Mouse (Mus musculus): Measurements from ENCODE around the gene Fmo6. TPM values are rescaled to one million over a fixed set of nuclear protein-coding genes. Genes with fewer than 3 reads are reported as not detected.

Fmo6 gene
- polyA plus RNA-seq, 1 experiment = not detected

DNA sequence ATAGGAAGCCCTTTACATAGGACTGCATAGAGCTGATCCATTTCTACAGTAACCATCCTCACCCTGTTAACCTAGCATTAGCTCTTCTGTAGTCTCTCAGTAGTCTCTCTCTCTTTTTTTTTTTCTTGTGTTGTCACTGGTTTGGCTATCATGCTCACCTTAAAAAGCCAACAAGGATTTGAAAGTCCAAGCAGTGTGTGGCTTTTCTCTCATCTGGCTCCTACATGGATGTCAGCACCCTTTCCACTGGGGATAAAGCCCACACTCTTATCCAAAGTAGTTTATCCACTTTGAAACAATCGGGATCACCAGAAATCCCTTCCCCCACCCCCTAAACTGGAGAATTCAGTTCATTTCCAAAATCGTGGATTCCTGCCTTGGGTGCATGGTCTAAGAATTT lies 6.7 kb downstream of the Fmo6 start:
- Histone ChIP-seq H3K27ac (ENCODE audit: insufficient read depth, low read depth, low read length) (no peak overlapping the region), H3K4me1 (ENCODE audit: control insufficient read depth, insufficient read depth, low read length) (no peaks in the 10 kb centered on the region), H3K4me3 (ENCODE audit: insufficient read depth, low read depth, low read length) (no peak overlapping the region)
- TF ChIP-seq CTCF (IDR thresholded peaks at IDR 0.05; ENCODE audit: insufficient read depth, low read depth, low read length) (no peak), POLR2A (IDR thresholded peaks at IDR 0.05; ENCODE audit: insufficient read depth, low read depth, low read length) (no peak)
- 49% methylated on average over 2 of the region's 2 CpGs for WGBS

DNA sequence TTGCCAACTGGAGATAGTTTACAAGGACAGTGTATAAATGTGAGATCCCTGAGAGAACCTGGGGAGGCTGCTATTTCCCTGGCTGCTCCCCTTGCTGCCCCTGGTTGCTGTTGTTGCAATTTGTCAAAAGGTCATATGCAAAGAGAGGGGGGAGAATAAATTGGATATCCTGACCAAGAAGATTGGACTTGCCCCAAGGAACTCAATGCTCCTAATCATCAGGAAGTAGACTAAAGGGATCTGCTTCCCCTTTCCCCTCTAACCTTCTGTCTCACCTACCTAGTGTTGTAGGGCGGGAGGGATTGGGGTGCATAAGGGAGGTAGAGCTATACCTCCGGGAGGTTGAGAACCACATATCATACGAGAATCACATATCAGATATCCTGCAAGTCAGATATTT lies 8.2 kb downstream of the Fmo6 start:
- TF ChIP-seq CTCF (IDR thresholded peaks at IDR 0.05; ENCODE audit: insufficient read depth, low read depth, low read length) (no peak), POLR2A (IDR thresholded peaks at IDR 0.05; ENCODE audit: insufficient read depth, low read depth, low read length) (no peak)
- 94% methylated on average over 3 of the region's 3 CpGs for WGBS
- H3K4me1 ChIP-seq (ENCODE audit: control insufficient read depth, insufficient read depth, low read length) = no peaks in the 10 kb centered on the region
- no peak overlapping the region for H3K27ac ChIP-seq (ENCODE audit: insufficient read depth, low read depth, low read length)
- H3K4me3 ChIP-seq (ENCODE audit: insufficient read depth, low read depth, low read length) = no peak overlapping the region

DNA sequence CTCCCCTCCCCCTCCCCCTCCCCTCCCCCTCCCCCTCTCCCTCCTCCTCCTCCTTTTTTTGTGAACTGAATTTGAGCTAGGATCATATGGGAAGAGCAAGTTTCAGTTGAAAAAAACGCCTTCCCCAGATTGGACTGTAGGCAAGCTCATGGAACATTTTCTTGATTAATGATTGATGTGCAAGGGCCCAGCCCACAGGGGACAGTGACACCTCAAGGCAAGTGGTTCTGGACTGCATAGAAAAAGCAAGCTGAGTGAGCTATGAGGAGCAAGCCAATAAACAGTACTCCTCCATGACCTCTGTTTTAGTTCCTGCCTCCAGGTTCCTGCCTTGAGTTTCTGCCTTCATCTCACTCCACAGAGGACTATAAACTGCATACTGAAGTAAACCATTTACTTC lies 12.2 kb downstream of the Fmo6 start:
- WGBS = 73% methylated on average over 1 of the region's 1 CpGs
- H3K4me1 ChIP-seq (ENCODE audit: control insufficient read depth, insufficient read depth, low read length) = no peaks in the 10 kb centered on the region
- TF ChIP-seq POLR2A (IDR thresholded peaks at IDR 0.05; ENCODE audit: insufficient read depth, low read depth, low read length) (no peak), CTCF (IDR thresholded peaks at IDR 0.05; ENCODE audit: insufficient read depth, low read depth, low read length) (no peak)

DNA sequence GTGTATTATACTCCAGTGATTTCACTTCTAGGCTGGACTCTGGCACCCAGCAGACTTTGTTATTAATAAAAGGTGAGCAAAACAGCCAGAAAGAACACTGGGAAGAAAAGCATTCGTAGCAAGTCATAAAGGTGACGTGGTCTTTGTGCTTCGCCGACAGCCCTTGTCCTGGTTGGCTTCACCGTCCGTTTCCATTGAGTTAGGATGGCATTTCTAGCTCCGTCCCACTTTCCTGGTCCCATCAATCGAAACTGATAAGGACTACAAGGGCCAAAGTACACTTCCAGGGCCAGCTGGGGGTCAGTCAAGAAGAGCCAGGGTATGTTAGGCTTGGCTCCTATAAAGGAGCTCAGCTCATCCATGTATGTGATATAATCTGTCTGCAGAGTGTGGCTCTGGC lies 20.7 kb downstream of the Fmo6 start:
- no peak overlapping the region for H3K4me3 ChIP-seq (ENCODE audit: insufficient read depth, low read depth, low read length)
- no peak overlapping the region for H3K27ac ChIP-seq (ENCODE audit: insufficient read depth, low read depth, low read length)
- 87% methylated on average over 8 of the region's 8 CpGs for WGBS
- TF ChIP-seq POLR2A (IDR thresholded peaks at IDR 0.05; ENCODE audit: insufficient read depth, low read depth, low read length) (no peak), CTCF (IDR thresholded peaks at IDR 0.05; ENCODE audit: insufficient read depth, low read depth, low read length) (no peak)
- no peaks in the 10 kb centered on the region for H3K4me1 ChIP-seq (ENCODE audit: control insufficient read depth, insufficient read depth, low read length)

More for the DNA sequence above, 12.2 kb downstream of the Fmo6 start:
- Histone ChIP-seq H3K27ac (ENCODE audit: insufficient read depth, low read depth, low read length) (no peak overlapping the region), H3K4me3 (ENCODE audit: insufficient read depth, low read depth, low read length) (no peak overlapping the region)

DNA sequence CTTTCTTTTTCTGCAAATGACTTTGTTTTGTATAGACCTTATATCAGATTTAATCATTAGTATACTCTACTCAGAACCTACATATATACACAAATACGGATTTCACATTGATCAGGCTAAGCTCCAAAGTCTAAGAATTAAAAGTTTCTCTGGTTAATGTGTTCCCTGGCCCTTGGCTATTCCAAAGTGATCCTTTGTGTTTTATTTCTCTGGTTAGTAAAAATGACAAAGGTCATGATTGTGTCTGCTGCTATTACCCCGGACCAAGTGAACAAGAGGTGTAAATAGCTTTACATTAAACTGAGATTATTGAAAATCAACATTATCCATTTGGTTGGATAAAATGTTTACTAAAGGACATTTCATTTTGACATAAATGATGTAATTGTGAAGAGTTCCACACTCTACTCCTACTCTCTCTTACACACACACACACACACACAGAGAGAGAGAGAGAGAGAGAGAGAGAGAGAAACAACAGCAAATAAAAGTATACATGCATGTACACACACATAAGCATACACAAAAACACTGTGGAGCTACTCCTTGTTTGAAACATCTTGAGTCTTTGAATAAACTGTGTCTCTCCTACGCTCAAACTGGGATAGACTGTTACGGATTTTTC lies 22.3 kb downstream of the Fmo6 start:
- WGBS = 87% methylated on average over 4 of the region's 4 CpGs
- TF ChIP-seq POLR2A (IDR thresholded peaks at IDR 0.05; ENCODE audit: insufficient read depth, low read depth, low read length) (no peak), CTCF (IDR thresholded peaks at IDR 0.05; ENCODE audit: insufficient read depth, low read depth, low read length) (no peak)

DNA sequence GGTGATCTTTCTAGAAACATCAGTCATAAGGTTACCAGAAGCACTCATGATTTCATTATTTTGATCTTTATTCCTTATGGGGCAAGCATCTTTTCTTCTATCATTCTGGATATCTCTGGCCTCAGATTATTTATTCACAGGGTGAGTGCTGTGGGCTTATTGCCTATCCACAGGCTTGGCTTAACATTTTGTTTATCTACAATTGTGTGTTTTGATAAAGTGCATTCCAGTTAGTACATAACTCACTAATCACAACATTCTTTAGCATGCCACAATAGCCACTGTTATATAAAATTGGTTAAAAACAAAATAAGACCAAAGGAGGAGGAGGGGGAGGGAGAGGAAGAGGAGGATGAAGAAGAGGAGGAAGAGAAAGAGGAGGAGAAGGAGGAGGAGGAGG lies 25.2 kb downstream of the Fmo6 start:
- TF ChIP-seq CTCF (IDR thresholded peaks at IDR 0.05; ENCODE audit: insufficient read depth, low read depth, low read length) (no peak), POLR2A (IDR thresholded peaks at IDR 0.05; ENCODE audit: insufficient read depth, low read depth, low read length) (no peak)
- no peaks in the 10 kb centered on the region for H3K4me1 ChIP-seq (ENCODE audit: control insufficient read depth, insufficient read depth, low read length)
- H3K27ac ChIP-seq (ENCODE audit: insufficient read depth, low read depth, low read length) = no peak overlapping the region
- H3K4me3 ChIP-seq (ENCODE audit: insufficient read depth, low read depth, low read length) = no peak overlapping the region

More for the DNA sequence above, 22.3 kb downstream of the Fmo6 start:
- Histone ChIP-seq H3K4me3 (ENCODE audit: insufficient read depth, low read depth, low read length) (no peak overlapping the region), H3K4me1 (ENCODE audit: control insufficient read depth, insufficient read depth, low read length) (no peaks in the 10 kb centered on the region), H3K27ac (ENCODE audit: insufficient read depth, low read depth, low read length) (no peak overlapping the region)

DNA sequence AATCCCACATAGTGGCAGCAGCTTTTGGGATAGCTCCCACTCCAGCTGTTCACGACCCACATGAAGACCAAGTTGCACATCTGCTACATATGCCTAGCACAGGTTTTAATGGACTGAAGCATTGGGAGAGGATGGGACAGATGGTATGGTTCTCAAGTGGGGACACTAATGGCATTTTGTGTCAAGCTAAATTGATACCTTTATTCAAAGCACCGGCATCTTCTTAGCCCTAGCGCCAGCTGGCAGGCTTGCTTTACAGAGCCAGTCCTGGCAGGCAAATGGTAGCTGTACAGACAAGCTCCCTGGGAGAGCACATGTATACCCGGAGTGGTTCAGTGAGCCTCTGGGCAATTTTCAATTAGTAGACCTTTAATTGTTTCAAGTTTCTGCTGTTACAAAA lies 35.4 kb downstream of the Fmo6 start:
- H3K27ac ChIP-seq (ENCODE audit: insufficient read depth, low read depth, low read length) = no peak overlapping the region
- 35% methylated on average over 4 of the region's 4 CpGs for WGBS
- no peak for TF ChIP-seq POLR2A (IDR thresholded peaks at IDR 0.05; ENCODE audit: insufficient read depth, low read depth, low read length)
- no peak for TF ChIP-seq CTCF (IDR thresholded peaks at IDR 0.05; ENCODE audit: insufficient read depth, low read depth, low read length)
- no peaks in the 10 kb centered on the region for H3K4me1 ChIP-seq (ENCODE audit: control insufficient read depth, insufficient read depth, low read length)
- no peak overlapping the region for H3K4me3 ChIP-seq (ENCODE audit: insufficient read depth, low read depth, low read length)

DNA sequence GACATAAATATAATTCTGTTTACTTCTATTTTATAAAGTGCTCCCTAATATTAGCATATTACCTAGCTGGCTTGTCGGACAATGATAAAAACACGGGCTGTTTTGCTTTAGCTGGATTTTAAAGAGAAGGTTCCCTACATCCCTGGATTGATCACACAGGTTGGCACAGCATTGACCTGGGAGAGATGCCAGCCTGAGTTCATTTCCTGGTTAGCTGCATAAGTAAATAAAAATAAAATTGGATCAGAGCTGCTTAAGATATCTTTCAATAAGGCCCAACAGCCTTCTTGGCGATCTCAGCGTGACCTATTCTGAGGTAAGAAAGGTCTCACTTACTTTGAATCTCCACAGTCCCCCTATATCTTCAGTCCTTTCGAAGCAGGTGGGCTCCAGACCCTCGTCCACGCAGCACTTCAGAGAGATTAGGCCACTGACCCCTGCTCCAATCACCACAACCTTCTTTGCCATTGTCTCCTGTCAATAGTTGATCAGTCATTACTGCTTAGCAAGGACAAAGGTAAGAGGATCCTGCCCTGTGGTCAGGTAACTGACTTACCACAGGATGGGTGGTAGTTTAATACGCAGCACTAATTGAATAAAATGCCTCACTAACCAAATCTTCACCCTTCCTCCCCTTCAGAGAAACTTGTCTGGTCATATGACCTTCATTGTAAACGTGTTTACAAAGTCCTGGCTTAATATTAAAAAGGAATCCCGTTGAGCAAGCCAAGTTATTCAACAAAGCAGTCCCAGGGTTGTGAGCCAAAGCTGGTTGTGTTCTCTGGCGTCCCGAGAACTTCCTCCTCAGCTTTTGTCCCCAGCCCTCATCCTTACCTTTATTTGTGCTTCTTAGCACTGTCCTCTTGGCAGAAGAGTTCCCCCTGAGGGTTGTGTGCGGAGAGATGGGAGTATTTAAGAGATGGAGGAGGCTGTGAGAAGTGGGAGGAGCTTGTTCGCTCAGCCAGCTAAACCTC lies 39.2 kb downstream of the Fmo6 start, which contains the start of gene Fmo2:
Gene Fmo2 (minus strand): TSS at position 889 of the 974 bp plus-strand sequence.
- no peak within 1 kb of the TSS for H3K27ac ChIP-seq (ENCODE audit: insufficient read depth, low read depth, low read length)
- H3K4me3 ChIP-seq (ENCODE audit: insufficient read depth, low read depth, low read length) = no peak within 1 kb of the TSS
- WGBS = 63% methylated on average over 14 of the region's 14 CpGs
- TF ChIP-seq CTCF (IDR thresholded peaks at IDR 0.05; ENCODE audit: insufficient read depth, low read depth, low read length) (no peak), POLR2A (IDR thresholded peaks at IDR 0.05; ENCODE audit: insufficient read depth, low read depth, low read length) (no peak)
- H3K4me1 ChIP-seq (ENCODE audit: control insufficient read depth, insufficient read depth, low read length) = no peaks in the 10 kb centered on the region

DNA sequence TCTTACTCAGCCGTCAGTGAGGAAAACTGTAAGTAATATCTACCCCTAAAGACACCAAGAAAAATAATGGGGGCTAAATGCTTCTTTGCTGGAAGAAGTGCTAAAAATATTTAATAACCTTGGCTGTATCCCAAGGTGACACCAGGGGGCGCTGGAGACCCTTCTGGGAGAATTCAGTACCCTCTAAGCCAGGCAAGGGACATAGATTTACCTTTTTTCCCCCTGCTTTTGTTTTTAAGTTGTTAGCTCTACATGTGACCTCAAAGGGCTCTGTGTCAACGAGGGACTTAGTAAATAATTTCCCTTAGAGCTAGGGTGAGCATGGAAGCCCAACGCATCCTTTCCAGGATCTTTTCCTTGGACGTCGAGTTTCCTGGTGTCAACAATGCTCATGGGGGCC lies 41.4 kb downstream of the Fmo6 start:
- H3K27ac ChIP-seq (ENCODE audit: insufficient read depth, low read depth, low read length) = no peak overlapping the region
- no peak overlapping the region for H3K4me3 ChIP-seq (ENCODE audit: insufficient read depth, low read depth, low read length)
- H3K4me1 ChIP-seq (ENCODE audit: control insufficient read depth, insufficient read depth, low read length) = no peaks in the 10 kb centered on the region
- TF ChIP-seq CTCF (IDR thresholded peaks at IDR 0.05; ENCODE audit: insufficient read depth, low read depth, low read length) (no peak), POLR2A (IDR thresholded peaks at IDR 0.05; ENCODE audit: insufficient read depth, low read depth, low read length) (no peak)
- WGBS = 43% methylated on average over 6 of the region's 6 CpGs
